Mouse (Mus musculus): ENCODE measurements at regions not wholly inside any gene's neighbourhood (a gene's known extent, or its start where the extent isn't known, plus 50 kb on each side); places are given as distances from the start of the nearest gene placed in this dataset.

DNA sequence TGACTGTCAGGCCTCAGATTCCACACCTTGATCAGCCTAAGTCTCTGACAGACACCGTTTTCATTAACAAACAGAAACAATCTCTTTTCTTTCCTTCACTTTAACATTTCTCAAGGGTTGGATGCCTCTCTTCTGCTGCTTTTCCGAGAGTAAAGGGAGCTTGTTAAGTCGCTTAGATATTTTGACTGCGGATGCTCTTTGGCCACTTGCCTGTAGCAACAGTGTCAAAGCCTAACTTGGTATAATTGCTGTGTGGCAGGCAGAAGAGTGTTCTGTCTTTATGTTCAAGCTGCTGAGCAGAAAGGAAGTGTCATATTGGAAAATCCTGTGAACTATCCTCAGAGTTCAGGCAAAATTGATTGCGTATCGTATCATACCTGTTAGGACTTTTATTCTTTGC is 112.3 kb upstream of the Zeb2 start:
- no peaks in the 10 kb centered on the region for H3K79me2 ChIP-seq (ENCODE audit: control insufficient read depth, insufficient read depth, low read length, poor library complexity)

DNA sequence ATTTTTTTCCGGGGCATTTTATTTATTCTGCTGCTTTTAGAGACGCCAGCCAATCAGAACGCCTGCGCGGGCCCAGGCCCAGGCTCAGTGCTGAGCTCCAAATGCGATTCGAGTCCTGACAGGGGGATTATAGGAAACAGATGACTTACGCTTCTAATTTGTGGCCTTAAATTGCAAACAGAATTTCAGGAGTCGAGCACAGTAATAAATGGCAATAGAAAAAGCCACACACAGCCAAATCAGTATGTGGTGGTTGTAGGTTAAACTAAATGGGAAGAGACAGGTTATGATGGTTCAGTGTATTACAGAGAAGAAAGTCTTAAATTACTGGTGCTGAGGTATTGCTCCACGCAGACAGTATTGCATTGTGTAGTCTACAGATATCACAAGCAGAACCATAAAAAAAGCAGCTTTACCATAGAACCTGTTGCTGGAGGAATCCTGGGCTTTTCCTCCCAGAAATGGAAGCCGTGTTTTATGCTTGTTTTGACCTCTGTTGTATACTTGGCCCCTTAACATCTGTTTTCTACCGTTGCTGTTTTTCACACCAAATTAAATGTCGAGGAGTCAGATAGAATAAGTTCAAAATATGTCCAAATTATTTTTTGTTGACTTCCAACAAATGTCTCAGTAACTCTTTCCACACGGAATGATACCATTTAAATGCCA is 110.2 kb upstream of the Zeb2 start:
- TF ChIP-seq SMC3 (IDR thresholded peaks at IDR 0.05; ENCODE audit: low read depth, low read length) (no peak), MYB (IDR thresholded peaks at IDR 0.05; ENCODE audit: low read depth, low read length) (no peak), BHLHE40 (IDR thresholded peaks at IDR 0.05; ENCODE audit: borderline replicate concordance, low read depth, low read length) (no peak), ELF1 (IDR thresholded peaks at IDR 0.05; ENCODE audit: low read depth, low read length) (no peak), POLR2AphosphoS2 (IDR thresholded peaks at IDR 0.05; ENCODE audit: low read length) (no peak)
- peaks cover 0 to 3% of the 10 kb centered on the region in 2 experiments; a peak in 1 of 4 replicates for H3K4me1 ChIP-seq (ENCODE audit: control insufficient read depth in 1 of 2, insufficient read depth in 2 of 2, low read length in 2 of 2)
- no peak for DNase-seq (ENCODE audit: low read depth, low spot score)
- H3K27me3 ChIP-seq (ENCODE audit: control insufficient read depth in 1 of 2, insufficient read depth in 2 of 2, low read length in 2 of 2) = no peaks in the 10 kb centered on the region
- H3K27ac ChIP-seq (ENCODE audit: control insufficient read depth, low read depth, low read length) = no peak overlapping the region
- no peaks in the 10 kb centered on the region for H3K79me2 ChIP-seq (ENCODE audit: control insufficient read depth, insufficient read depth, low read length, poor library complexity)
- H3K9me3 ChIP-seq (replicated peaks; ENCODE audit: insufficient read depth, low read length) = no peaks in the 10 kb centered on the region
- H3K9ac ChIP-seq (ENCODE audit: control insufficient read depth, low read depth, low read length, poor library complexity, severe bottlenecking) = no peak overlapping the region
- H3K36me3 ChIP-seq (ENCODE audit: control insufficient read depth in 1 of 2, insufficient read depth in 2 of 2, low read length in 2 of 2) = no peaks in the 10 kb centered on the region; a peak in 1 of 4 replicates
- no peak overlapping the region for H3K4me3 ChIP-seq (ENCODE audit: control insufficient read depth in 1 of 2, insufficient read depth in 1 of 2, low read depth in 2 of 2, low read length in 2 of 2)

More for the DNA sequence above, 112.3 kb upstream of the Zeb2 start:
- TF ChIP-seq MAFK (IDR thresholded peaks at IDR 0.05; ENCODE audit: borderline replicate concordance, low read depth, low read length) (no peak), ZNF384 (IDR thresholded peaks at IDR 0.05; ENCODE audit: low read depth, low read length) (no peak), CHD1 (IDR thresholded peaks at IDR 0.05; ENCODE audit: low read depth, low read length) (no peak), ETS1 (IDR thresholded peaks at IDR 0.05; ENCODE audit: low read depth, low read length) (no peak), CHD2 (IDR thresholded peaks at IDR 0.05; ENCODE audit: low read length) (no peak), UBTF (IDR thresholded peaks at IDR 0.05; ENCODE audit: borderline replicate concordance, insufficient read depth, low read depth, low read length) (no peak), ZKSCAN1 (IDR thresholded peaks at IDR 0.05; ENCODE audit: low read depth, low read length) (no peak), RAD21 (IDR thresholded peaks at IDR 0.05; ENCODE audit: low read depth, low read length) (no peak), SMC3 (IDR thresholded peaks at IDR 0.05; ENCODE audit: low read depth, low read length) (no peak), GATA1 (IDR thresholded peaks at IDR 0.05; ENCODE audit: low read depth, low read length) (no peak), USF2 (IDR thresholded peaks at IDR 0.05; ENCODE audit: borderline replicate concordance in 1 of 2, insufficient read depth in 1 of 2, low read depth in 1 of 2, low read length in 2 of 2) (no peak), MYC (IDR thresholded peaks at IDR 0.05; ENCODE audit: low read depth, low read length) (no peak), MAZ (IDR thresholded peaks at IDR 0.05; ENCODE audit: low read depth, low read length) (no peak), EP300 (IDR thresholded peaks at IDR 0.05; ENCODE audit: low read depth in 1 of 2, low read length in 2 of 2) (no peak), RCOR1 (IDR thresholded peaks at IDR 0.05; ENCODE audit: low read depth, low read length) (no peak), TBP (IDR thresholded peaks at IDR 0.05; ENCODE audit: low read depth, low read length) (no peak), TAL1 (IDR thresholded peaks at IDR 0.05; ENCODE audit: low read length) (no peak), TCF12 (IDR thresholded peaks at IDR 0.05; ENCODE audit: low read depth, low read length) (no peak), SIN3A (IDR thresholded peaks at IDR 0.05; ENCODE audit: low read length) (no peak)
- H3K9me3 ChIP-seq (replicated peaks; ENCODE audit: insufficient read depth, low read length) = no peaks in the 10 kb centered on the region
- peaks cover 0 to 3% of the 10 kb centered on the region in 2 experiments; a peak in 1 of 4 replicates for H3K4me1 ChIP-seq (ENCODE audit: control insufficient read depth in 1 of 2, insufficient read depth in 2 of 2, low read length in 2 of 2)
- H3K9ac ChIP-seq (ENCODE audit: control insufficient read depth, low read depth, low read length, poor library complexity, severe bottlenecking) = no peak overlapping the region
- no peak for DNase-seq (ENCODE audit: low read depth, low spot score)
- H3K36me3 ChIP-seq (ENCODE audit: control insufficient read depth in 1 of 2, insufficient read depth in 2 of 2, low read length in 2 of 2) = no peaks in the 10 kb centered on the region; a peak in 1 of 4 replicates
- no peak overlapping the region for H3K27ac ChIP-seq (ENCODE audit: control insufficient read depth, low read depth, low read length)
- H3K4me3 ChIP-seq (ENCODE audit: control insufficient read depth in 1 of 2, insufficient read depth in 1 of 2, low read depth in 2 of 2, low read length in 2 of 2) = no peak overlapping the region
- no peaks in the 10 kb centered on the region for H3K27me3 ChIP-seq (ENCODE audit: control insufficient read depth in 1 of 2, insufficient read depth in 2 of 2, low read length in 2 of 2)
